Mouse (Mus musculus): ENCODE data around the gene Grik4. TPM values are rescaled to one million over a fixed set of nuclear protein-coding genes. Genes with fewer than 3 reads are reported as not detected.

Grik4 gene
- polyA plus RNA-seq, 1 experiment from 2014 or later: 0.41 TPM

DNA sequence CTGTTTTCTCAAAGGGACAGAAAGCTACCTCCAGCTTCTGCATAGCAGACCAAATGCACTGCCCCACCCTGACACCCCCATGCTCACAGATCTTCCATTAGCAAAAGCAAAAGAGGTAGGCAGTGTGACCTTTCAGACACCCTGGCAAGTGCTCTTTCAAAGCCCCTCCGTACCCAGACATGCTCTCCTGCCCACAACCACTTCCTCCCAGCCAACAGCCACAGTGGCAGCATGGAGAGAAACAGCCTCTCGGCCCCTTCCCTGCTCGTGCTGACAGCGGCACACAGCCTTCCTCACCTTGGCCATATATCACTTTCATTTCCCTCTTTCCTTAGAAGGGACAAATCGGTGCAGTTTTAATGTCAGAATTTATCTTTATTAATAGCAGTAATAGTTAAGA, 106.0 kb downstream of the Grik4 start:
- no peaks in the 10 kb centered on the region for H3K27me3 ChIP-seq
- no peak overlapping the region for H3K4me3 ChIP-seq (replicated peaks)
- no peaks in the 10 kb centered on the region for H3K36me3 ChIP-seq (replicated peaks)
- H3K9ac ChIP-seq: no peak overlapping the region
- no peak overlapping the region for H3K4me2 ChIP-seq
- no peaks in the 10 kb centered on the region for H3K9me3 ChIP-seq (replicated peaks)
- H3K27ac ChIP-seq (replicated peaks): no peak overlapping the region
- 18% methylated on average over 5 of the region's 5 CpGs for WGBS (ENCODE audit: insufficient replicate concordance)
- no peak for ATAC-seq (ENCODE audit: insufficient read depth)
- 0 out of 2 replicates have a peak, but pooled peaks cover 3% of the 10 kb centered on the region for H3K4me1 ChIP-seq (replicated peaks)

DNA sequence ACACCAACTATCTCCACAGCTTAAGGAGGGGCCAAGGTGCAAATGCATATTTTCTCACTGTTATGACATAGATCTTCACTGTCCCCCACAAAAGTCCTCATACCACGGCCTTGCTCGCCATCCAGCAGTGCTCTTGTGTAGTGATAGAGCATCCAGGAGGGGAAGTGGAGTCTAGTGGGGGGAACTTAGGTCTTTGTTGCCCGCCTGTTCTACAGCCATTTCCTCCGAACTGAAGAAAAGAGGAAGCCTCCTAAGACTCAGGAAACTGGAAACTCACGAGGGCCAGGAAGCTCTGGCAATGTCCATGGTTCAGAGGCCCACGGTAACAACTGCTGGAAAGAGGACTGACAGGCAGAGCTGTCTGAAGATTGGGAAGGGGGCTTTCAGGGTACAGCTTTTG, 106.8 kb downstream of the Grik4 start:
- no peak overlapping the region for H3K4me3 ChIP-seq (replicated peaks)
- H3K27me3 ChIP-seq: no peaks in the 10 kb centered on the region
- no peak for ATAC-seq (ENCODE audit: insufficient read depth)
- no peaks in the 10 kb centered on the region for H3K36me3 ChIP-seq (replicated peaks)
- 0 out of 2 replicates have a peak, but pooled peaks cover 3% of the 10 kb centered on the region for H3K4me1 ChIP-seq (replicated peaks)
- no peak overlapping the region for H3K4me2 ChIP-seq
- no peaks in the 10 kb centered on the region for H3K9me3 ChIP-seq (replicated peaks)
- H3K27ac ChIP-seq (replicated peaks): no peak overlapping the region
- no peak overlapping the region for H3K9ac ChIP-seq
- 22% methylated on average over 6 of the region's 6 CpGs for WGBS (ENCODE audit: insufficient replicate concordance)

DNA sequence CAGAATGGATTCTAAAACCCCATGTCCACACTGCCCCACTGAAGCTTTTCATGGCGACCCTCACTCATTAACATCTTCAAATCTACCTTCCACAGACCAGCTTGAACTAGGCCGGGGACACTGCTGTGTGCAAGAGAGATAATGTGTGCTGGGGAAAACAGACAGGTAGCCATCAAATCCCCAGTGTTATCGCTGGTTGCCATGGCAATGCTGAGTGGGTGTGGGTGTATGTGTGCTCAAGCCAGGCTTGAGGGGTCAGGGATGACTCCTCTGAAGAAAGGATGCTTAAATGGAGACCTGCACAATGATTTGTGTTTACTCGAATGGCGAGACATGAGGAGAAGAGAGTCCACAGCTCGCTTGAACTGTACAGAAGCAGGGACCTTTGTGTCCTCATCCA, 112.7 kb downstream of the Grik4 start:
- Histone ChIP-seq H3K4me3 (replicated peaks) (no peak overlapping the region), H3K27ac (replicated peaks) (no peak overlapping the region), H3K4me2 (no peak overlapping the region), H3K4me1 (replicated peaks) (no peaks in the 10 kb centered on the region), H3K36me3 (replicated peaks) (no peaks in the 10 kb centered on the region), H3K9me3 (replicated peaks) (no peaks in the 10 kb centered on the region), H3K9ac (no peak overlapping the region), H3K27me3 (no peaks in the 10 kb centered on the region)
- WGBS (ENCODE audit: insufficient replicate concordance): 56% methylated on average over 6 of the region's 6 CpGs
- ATAC-seq (ENCODE audit: insufficient read depth): no peak

DNA sequence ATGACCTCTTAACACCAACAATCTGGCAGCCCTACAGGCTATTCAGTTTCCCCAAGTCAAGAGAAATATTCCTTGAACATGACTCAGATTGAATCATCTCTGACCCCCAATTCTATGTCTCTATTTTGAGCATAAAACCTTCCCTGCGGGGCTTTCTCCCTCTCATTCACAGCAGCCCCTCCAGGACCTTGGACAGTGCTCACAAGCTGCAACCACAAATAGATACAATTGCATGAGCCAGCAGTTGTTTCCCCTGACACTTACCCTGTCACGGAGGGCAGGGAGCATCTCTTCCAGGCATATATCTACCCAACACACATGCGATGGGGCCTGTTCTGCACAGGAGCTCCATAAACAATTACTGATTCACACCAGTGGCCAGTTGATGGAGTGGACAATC, 125.0 kb downstream of the Grik4 start:
- Histone ChIP-seq H3K27ac (replicated peaks) (no peak overlapping the region), H3K9me3 (replicated peaks) (no peaks in the 10 kb centered on the region), H3K4me1 (replicated peaks) (no peaks in the 10 kb centered on the region), H3K4me2 (no peak overlapping the region), H3K27me3 (no peaks in the 10 kb centered on the region), H3K4me3 (replicated peaks) (no peak overlapping the region), H3K9ac (no peak overlapping the region), H3K36me3 (replicated peaks) (no peaks in the 10 kb centered on the region)
- 32% methylated on average over 3 of the region's 3 CpGs for WGBS (ENCODE audit: insufficient replicate concordance)
- ATAC-seq (ENCODE audit: insufficient read depth): no peak

DNA sequence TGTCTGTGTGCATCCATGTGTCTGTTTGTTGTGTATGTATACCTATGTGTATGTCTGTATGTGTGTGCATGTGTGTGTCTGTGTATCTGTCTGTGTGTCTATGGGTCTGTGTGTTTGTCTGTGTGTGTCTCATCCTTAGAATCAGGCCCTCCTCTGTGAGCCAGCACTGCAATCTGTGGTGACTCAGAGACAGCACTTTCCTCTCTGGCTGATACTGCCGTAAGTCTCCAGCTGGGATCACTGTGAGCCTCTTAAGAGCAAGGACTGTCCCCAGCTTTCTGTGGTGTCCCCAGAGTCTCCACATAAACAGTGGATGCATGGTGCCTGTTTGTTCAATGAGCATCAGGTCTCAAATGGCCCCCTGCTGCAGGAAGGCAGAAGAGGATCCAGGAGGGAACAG, 127.5 kb downstream of the Grik4 start:
- Histone ChIP-seq H3K27me3 (no peaks in the 10 kb centered on the region), H3K4me1 (replicated peaks) (no peaks in the 10 kb centered on the region), H3K9ac (no peak overlapping the region), H3K36me3 (replicated peaks) (no peaks in the 10 kb centered on the region), H3K27ac (replicated peaks) (no peak overlapping the region), H3K4me2 (no peak overlapping the region), H3K9me3 (replicated peaks) (no peaks in the 10 kb centered on the region), H3K4me3 (replicated peaks) (no peak overlapping the region)
- 68% methylated on average over 1 of the region's 1 CpGs for WGBS (ENCODE audit: insufficient replicate concordance)
- ATAC-seq (ENCODE audit: insufficient read depth): no peak

DNA sequence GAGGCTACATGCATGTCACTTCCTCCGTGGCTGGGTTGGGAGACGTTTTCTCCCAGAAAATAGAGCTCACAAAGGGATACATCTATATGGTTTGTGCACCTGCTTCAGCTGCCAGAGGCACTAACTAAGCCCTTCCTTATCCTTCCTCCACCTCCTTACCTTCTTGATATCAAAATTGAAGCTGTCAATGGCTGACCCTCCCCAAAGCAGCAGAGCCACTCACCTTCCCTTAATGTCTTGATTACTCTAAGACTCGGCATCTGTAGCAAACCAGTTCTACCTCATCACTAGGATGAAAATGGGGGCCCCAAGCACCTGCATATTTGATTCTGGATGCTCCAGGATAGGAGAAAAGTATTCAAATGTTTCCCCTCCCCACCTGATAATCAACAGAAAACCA, 135.1 kb downstream of the Grik4 start:
- no peak for ATAC-seq (ENCODE audit: insufficient read depth)
- 54% methylated on average over 3 of the region's 3 CpGs for WGBS (ENCODE audit: insufficient replicate concordance)

DNA sequence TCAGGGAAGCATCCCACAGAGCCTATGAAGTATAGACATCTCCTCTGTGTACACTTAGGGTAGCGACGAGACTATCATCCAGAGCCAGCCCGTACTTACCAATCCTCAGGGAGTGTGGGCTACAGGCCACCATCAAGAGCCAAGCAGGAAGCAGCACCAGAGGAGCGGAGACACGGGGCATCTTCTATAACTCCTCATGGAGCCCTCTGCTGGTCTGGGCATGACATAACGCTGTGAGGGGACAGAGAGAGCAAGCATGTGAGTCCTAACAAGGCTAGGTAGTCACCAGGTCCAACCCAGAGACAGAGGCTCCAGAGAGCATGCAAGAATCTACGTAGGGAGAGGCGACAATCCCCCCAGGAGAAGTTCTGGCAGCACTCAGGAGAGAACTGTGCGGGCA, 135.9 kb downstream of the Grik4 start:
- Histone ChIP-seq H3K27ac (replicated peaks) (no peak overlapping the region), H3K36me3 (replicated peaks) (no peaks in the 10 kb centered on the region), H3K9ac (no peak overlapping the region), H3K4me3 (replicated peaks) (no peak overlapping the region), H3K4me1 (replicated peaks) (no peaks in the 10 kb centered on the region), H3K4me2 (no peak overlapping the region), H3K9me3 (replicated peaks) (no peaks in the 10 kb centered on the region), H3K27me3 (no peaks in the 10 kb centered on the region)
- no peak for ATAC-seq (ENCODE audit: insufficient read depth)
- WGBS (ENCODE audit: insufficient replicate concordance): 53% methylated on average over 9 of the region's 9 CpGs

More for the DNA sequence above, 135.1 kb downstream of the Grik4 start:
- Histone ChIP-seq H3K4me3 (replicated peaks) (no peak overlapping the region), H3K27ac (replicated peaks) (no peak overlapping the region), H3K9ac (no peak overlapping the region), H3K4me1 (replicated peaks) (no peaks in the 10 kb centered on the region), H3K4me2 (no peak overlapping the region), H3K27me3 (no peaks in the 10 kb centered on the region), H3K36me3 (replicated peaks) (no peaks in the 10 kb centered on the region), H3K9me3 (replicated peaks) (no peaks in the 10 kb centered on the region)

DNA sequence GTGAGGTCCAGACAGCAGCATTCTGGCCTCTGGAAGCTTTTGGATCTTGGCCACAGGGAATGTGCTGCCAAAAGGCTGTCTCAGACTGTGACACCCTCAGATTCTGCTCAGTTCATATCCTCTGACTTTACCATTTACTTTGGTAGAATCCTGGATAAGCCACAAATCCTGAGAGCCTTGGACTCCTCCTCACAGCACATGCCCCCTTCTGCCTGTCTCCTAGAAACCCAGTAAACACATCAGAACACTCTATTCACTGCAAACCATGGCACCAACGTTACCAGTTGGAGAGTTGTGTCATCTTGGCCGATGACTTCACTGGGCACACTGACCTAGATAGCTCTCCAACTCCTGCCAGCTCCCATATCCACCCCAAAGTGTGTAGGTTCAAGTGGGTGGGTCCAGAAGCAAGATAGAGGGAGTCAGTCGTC, 141.2 kb downstream of the Grik4 start:
- H3K27ac ChIP-seq (replicated peaks): no peak overlapping the region
- H3K4me2 ChIP-seq: no peak overlapping the region
- WGBS (ENCODE audit: insufficient replicate concordance): 42% methylated on average over 3 of the region's 3 CpGs
- no peaks in the 10 kb centered on the region for H3K4me1 ChIP-seq (replicated peaks)
- no peak overlapping the region for H3K9ac ChIP-seq
- H3K36me3 ChIP-seq (replicated peaks): no peaks in the 10 kb centered on the region
- no peaks in the 10 kb centered on the region for H3K27me3 ChIP-seq
- ATAC-seq (ENCODE audit: insufficient read depth): no peak
- no peak overlapping the region for H3K4me3 ChIP-seq (replicated peaks)
- no peaks in the 10 kb centered on the region for H3K9me3 ChIP-seq (replicated peaks)

DNA sequence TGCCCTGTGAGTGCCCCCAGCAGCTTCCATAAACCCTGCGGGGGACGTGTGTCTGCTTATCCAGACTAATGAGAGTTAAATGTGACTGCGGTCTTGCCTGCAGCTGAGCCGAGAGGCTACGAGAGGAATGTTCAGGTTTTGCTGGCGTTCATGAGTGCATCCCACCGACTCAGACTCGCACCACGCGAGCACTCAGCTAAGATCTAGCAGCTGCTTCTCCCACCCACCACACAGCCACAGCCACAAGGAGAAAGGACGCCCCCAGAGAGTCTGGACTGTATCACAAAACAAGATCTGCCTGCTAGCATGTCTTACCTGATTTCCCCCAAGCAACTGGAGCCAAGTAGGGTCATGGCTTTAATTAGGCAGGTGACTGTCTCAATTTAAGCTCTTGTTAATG, 142.4 kb downstream of the Grik4 start:
- Histone ChIP-seq H3K4me3 (replicated peaks) (no peak overlapping the region), H3K9me3 (replicated peaks) (no peaks in the 10 kb centered on the region), H3K4me2 (no peak overlapping the region), H3K9ac (no peak overlapping the region), H3K36me3 (replicated peaks) (no peaks in the 10 kb centered on the region), H3K4me1 (replicated peaks) (no peaks in the 10 kb centered on the region), H3K27me3 (no peaks in the 10 kb centered on the region), H3K27ac (replicated peaks) (no peak overlapping the region)
- WGBS (ENCODE audit: insufficient replicate concordance): 65% methylated on average over 11 of the region's 11 CpGs
- no peak for ATAC-seq (ENCODE audit: insufficient read depth)

DNA sequence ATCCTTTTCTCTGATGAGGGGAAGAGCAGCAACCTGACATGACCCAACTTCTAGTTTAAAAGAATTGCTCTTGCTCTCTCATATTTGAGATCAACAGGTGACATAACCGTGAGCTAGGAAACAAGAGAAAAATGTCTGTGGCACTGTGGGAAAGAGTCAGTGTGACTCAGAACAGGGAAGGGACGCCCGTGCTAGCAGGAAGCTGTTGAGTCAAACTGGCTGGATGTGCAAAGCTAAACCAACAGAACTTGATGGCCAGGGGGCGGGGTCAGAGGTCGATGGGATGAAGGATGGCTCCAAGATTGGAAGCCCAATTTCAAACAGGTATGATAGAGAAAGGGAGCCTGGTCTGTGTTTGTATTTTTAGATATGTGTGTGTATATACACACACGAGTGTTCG, 144.2 kb downstream of the Grik4 start:
- no peak overlapping the region for H3K27ac ChIP-seq (replicated peaks)
- no peaks in the 10 kb centered on the region for H3K9me3 ChIP-seq (replicated peaks)
- H3K4me1 ChIP-seq (replicated peaks): no peaks in the 10 kb centered on the region
- H3K36me3 ChIP-seq (replicated peaks): no peaks in the 10 kb centered on the region
- H3K4me3 ChIP-seq (replicated peaks): no peak overlapping the region
- H3K9ac ChIP-seq: no peak overlapping the region
- ATAC-seq (ENCODE audit: insufficient read depth): no peak
- WGBS (ENCODE audit: insufficient replicate concordance): 43% methylated on average over 7 of the region's 7 CpGs
- no peaks in the 10 kb centered on the region for H3K27me3 ChIP-seq
- no peak overlapping the region for H3K4me2 ChIP-seq

DNA sequence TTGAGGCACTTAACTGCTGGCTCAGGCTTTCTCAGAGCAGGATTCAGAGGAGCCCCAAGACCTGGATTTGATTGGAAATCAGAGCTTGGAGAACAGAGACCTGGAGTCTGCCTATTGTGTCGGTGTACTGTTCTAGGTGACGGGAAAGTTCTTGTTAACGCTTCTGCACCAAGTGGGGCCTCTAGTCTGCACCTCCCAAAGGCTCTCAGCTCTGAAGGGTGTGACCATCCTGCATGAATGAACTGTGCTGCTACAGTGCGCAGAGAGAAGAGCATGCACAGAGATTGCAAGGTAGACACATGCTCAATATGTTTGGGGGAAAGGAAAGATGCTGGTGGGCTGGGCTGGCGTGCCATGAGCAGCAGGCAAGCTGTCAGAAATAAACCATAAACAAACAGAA, 144.6 kb downstream of the Grik4 start:
- WGBS (ENCODE audit: insufficient replicate concordance): 67% methylated on average over 5 of the region's 5 CpGs
- Histone ChIP-seq H3K9me3 (replicated peaks) (no peaks in the 10 kb centered on the region), H3K4me2 (no peak overlapping the region), H3K27ac (replicated peaks) (no peak overlapping the region), H3K36me3 (replicated peaks) (no peaks in the 10 kb centered on the region), H3K27me3 (no peaks in the 10 kb centered on the region), H3K4me3 (replicated peaks) (no peak overlapping the region), H3K9ac (no peak overlapping the region), H3K4me1 (replicated peaks) (no peaks in the 10 kb centered on the region)
- no peak for ATAC-seq (ENCODE audit: insufficient read depth)

DNA sequence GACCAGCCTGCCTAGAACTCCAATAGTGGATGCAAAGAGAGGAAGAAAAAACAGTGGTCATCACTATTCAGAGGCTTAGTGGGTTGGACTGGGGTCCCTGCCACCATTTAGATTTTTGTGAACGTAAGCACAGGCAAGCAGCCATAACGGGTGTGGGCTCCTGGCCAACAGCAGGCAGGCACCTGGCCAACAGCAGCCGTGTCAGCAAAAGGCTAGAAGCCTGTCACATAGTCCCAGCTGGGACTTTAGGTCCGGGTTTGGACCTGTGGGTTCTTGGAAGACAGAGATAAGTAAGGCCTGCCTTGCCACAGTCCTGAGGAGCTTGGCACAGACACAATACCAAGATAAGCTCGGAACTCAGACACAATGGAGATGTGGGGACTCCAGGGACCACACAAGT, 145.1 kb downstream of the Grik4 start:
- WGBS (ENCODE audit: insufficient replicate concordance): 36% methylated on average over 5 of the region's 5 CpGs
- no peak for ATAC-seq (ENCODE audit: insufficient read depth)
- H3K27ac ChIP-seq (replicated peaks): no peak overlapping the region
- H3K4me3 ChIP-seq (replicated peaks): no peak overlapping the region
- no peak overlapping the region for H3K9ac ChIP-seq
- H3K9me3 ChIP-seq (replicated peaks): no peaks in the 10 kb centered on the region
- H3K4me2 ChIP-seq: no peak overlapping the region
- H3K36me3 ChIP-seq (replicated peaks): no peaks in the 10 kb centered on the region
- no peaks in the 10 kb centered on the region for H3K4me1 ChIP-seq (replicated peaks)
- H3K27me3 ChIP-seq: no peaks in the 10 kb centered on the region

Measured in liver, embryonic 15.5 days (tissue).